Mouse (Mus musculus): Measurements from ENCODE around the gene Gm21970.

GRCm38 (mm10) chr16:91445566-91445965 lies 54.0 kb downstream of the Gm21970 start:
- TF ChIP-seq TCF12 (IDR thresholded peaks at IDR 0.05; ENCODE audit: insufficient read depth, poor library complexity, severe bottlenecking) (no peak), CEBPB (IDR thresholded peaks at IDR 0.05; ENCODE audit: insufficient read depth, poor library complexity, severe bottlenecking) (no peak)
